In genomic region chr2:60825690-60826089, GRCm38 (mm10) we compare ENCODE assay signal across 12 mouse cellular contexts.
DNase-seq lines count a peak whose midpoint lies in the region; ATAC-seq and TF ChIP-seq lines count a peak whose summit lies in the region.
"Had no signal": no experiment of that assay in that cellular context is flagged by ENCODE, and none has a peak within 500 bp of the region (broad histone marks: within the 10 kb centered on the region; RNA-seq: fewer than 3 reads in every experiment).

No protein-coding gene starts in this region.

- no peaks in the 10 kb centered on the region for H3K9me3 ChIP-seq in midbrain, embryonic 11.5 days (ENCODE audit: control insufficient read depth, low read length)
- no peaks in the 10 kb centered on the region for H3K9me3 ChIP-seq in midbrain, embryonic 10.5 days (replicated peaks)
- no peaks in the 10 kb centered on the region for H3K9me3 ChIP-seq in stomach, postnatal 0 days (ENCODE audit: control insufficient read depth, low read length)
- H3K9me3 ChIP-seq in liver, embryonic 11.5 days (ENCODE audit: control insufficient read depth, low read length), result no peaks in the 10 kb centered on the region
- no peaks in the 10 kb centered on the region for H3K9me3 ChIP-seq in forebrain, embryonic 13.5 days (replicated peaks)

- WGBS in midbrain, embryonic 11.5 days, result 86% methylated on average over 4 of the region's 4 CpGs
- 90% methylated on average over 4 of the region's 4 CpGs for WGBS in midbrain, embryonic 10.5 days
- 31% methylated on average over 4 of the region's 4 CpGs for WGBS in stomach, postnatal 0 days
- WGBS in liver, embryonic 11.5 days, result 78% methylated on average over 4 of the region's 4 CpGs
- WGBS in forebrain, embryonic 13.5 days, result 86% methylated on average over 4 of the region's 4 CpGs

- peak; percentile 73 for DNase-seq in gastrocnemius, adult 18-20 months (ENCODE audit: low spot score)
- no peak for DNase-seq in gastrocnemius, postnatal 4 days (ENCODE audit: low spot score in 2 of 2)
- DNase-seq in midbrain, embryonic 11.5 days (ENCODE audit: low spot score, missing footprints), result peak; percentile 72
- DNase-seq in midbrain, embryonic 10.5 days (ENCODE audit: low spot score), result no peak
- peak; percentile 56 to 74 for DNase-seq in heart, postnatal 10 days
- no peak for DNase-seq in stomach, postnatal 0 days (ENCODE audit: low spot score)
- DNase-seq in liver, embryonic 11.5 days (ENCODE audit: low spot score), result no peak
- DNase-seq: cerebellum, adult 8-10 months had no signal

- TF ChIP-seq EP300 in stomach, postnatal 0 days (optimal IDR thresholded peaks at IDR 0.05), result no peak

- intact Hi-C loops in heart, postnatal 10 days (cut with DNase I), result no loop called here

- no peak overlapping the region for H3K4me2 ChIP-seq in midbrain, embryonic 11.5 days
- no peak overlapping the region for H3K4me2 ChIP-seq in stomach, postnatal 0 days (replicated peaks; ENCODE audit: low read depth)
- H3K4me2 ChIP-seq in liver, embryonic 11.5 days, result no peak overlapping the region
- no peak overlapping the region for H3K4me2 ChIP-seq in forebrain, embryonic 13.5 days

- H3K36me3 ChIP-seq in midbrain, embryonic 11.5 days (ENCODE audit: control insufficient read depth, insufficient read depth, low read length), result no peaks in the 10 kb centered on the region
- no peaks in the 10 kb centered on the region for H3K36me3 ChIP-seq in midbrain, embryonic 10.5 days
- H3K36me3 ChIP-seq in stomach, postnatal 0 days (ENCODE audit: control insufficient read depth, insufficient read depth, low read length), result 0 out of 2 replicates have a peak, but pooled peaks cover 2% of the 10 kb centered on the region
- H3K36me3 ChIP-seq in liver, embryonic 11.5 days (ENCODE audit: control insufficient read depth, insufficient read depth, low read length), result no peaks in the 10 kb centered on the region
- H3K36me3 ChIP-seq in forebrain, embryonic 13.5 days (ENCODE audit: poor library complexity, severe bottlenecking), result no peaks in the 10 kb centered on the region

- ATAC-seq in midbrain, embryonic 11.5 days (ENCODE audit: low FRiP score), result no peak
- ATAC-seq in stomach, postnatal 0 days (ENCODE audit: low FRiP score, low TSS enrichment), result peak; percentile 79
- ATAC-seq in liver, embryonic 11.5 days (replicated peaks; ENCODE audit: low FRiP score), result no peak
- ATAC-seq in forebrain, embryonic 13.5 days, result no peak
- ATAC-seq: activated CD4-positive, CD25-positive, alpha-beta regulatory T cell, adult 4 months; CD4-positive, CD25-positive, alpha-beta regulatory T cell, adult 4 months had no signal

- no peak overlapping the region for H3K27ac ChIP-seq in midbrain, embryonic 11.5 days (ENCODE audit: low read depth, low read length)
- H3K27ac ChIP-seq in midbrain, embryonic 10.5 days (replicated peaks), result no peak overlapping the region
- 0 out of 2 replicates have a peak overlapping the region, but pooled peaks have one; percentile 30 for H3K27ac ChIP-seq in stomach, postnatal 0 days (replicated peaks)
- no peak overlapping the region for H3K27ac ChIP-seq in liver, embryonic 11.5 days (ENCODE audit: low read depth, low read length)
- no peak overlapping the region for H3K27ac ChIP-seq in forebrain, embryonic 13.5 days

- no peak for TF ChIP-seq CTCF in stomach, postnatal 0 days (IDR thresholded peaks at IDR 0.05; ENCODE audit: low read depth)

- H3K4me3 ChIP-seq in midbrain, embryonic 11.5 days (ENCODE audit: low read depth, low read length), result no peak overlapping the region
- no peak overlapping the region for H3K4me3 ChIP-seq in midbrain, embryonic 10.5 days
- H3K4me3 ChIP-seq in stomach, postnatal 0 days (ENCODE audit: low read depth, low read length), result no peak overlapping the region
- H3K4me3 ChIP-seq in liver, embryonic 11.5 days (ENCODE audit: low read depth, low read length), result no peak overlapping the region
- no peak overlapping the region for H3K4me3 ChIP-seq in forebrain, embryonic 13.5 days
- H3K4me3 ChIP-seq: erythroblast, embryonic 14.5 days had no signal

- no peaks in the 10 kb centered on the region for H3K27me3 ChIP-seq in midbrain, embryonic 11.5 days (ENCODE audit: control insufficient read depth, insufficient read depth, low read length)
- no peaks in the 10 kb centered on the region for H3K27me3 ChIP-seq in midbrain, embryonic 10.5 days (ENCODE audit: low read depth, poor library complexity, severe bottlenecking)
- H3K27me3 ChIP-seq in stomach, postnatal 0 days (ENCODE audit: control insufficient read depth, insufficient read depth, low read length), result no peaks in the 10 kb centered on the region
- H3K27me3 ChIP-seq in liver, embryonic 11.5 days (replicated peaks; ENCODE audit: control insufficient read depth, insufficient read depth, low read length), result no peaks in the 10 kb centered on the region
- peaks cover 4% of the 10 kb centered on the region; the same call in 1 of the 2 replicates for H3K27me3 ChIP-seq in forebrain, embryonic 13.5 days

- H3K4me1 ChIP-seq in midbrain, embryonic 11.5 days (ENCODE audit: control insufficient read depth, insufficient read depth, low read length), result no peaks in the 10 kb centered on the region
- no peaks in the 10 kb centered on the region for H3K4me1 ChIP-seq in midbrain, embryonic 10.5 days
- H3K4me1 ChIP-seq in stomach, postnatal 0 days (replicated peaks; ENCODE audit: control insufficient read depth, insufficient read depth), result peaks cover 4% of the 10 kb centered on the region
- no peaks in the 10 kb centered on the region for H3K4me1 ChIP-seq in liver, embryonic 11.5 days (replicated peaks; ENCODE audit: control insufficient read depth, insufficient read depth, low read length)
- H3K4me1 ChIP-seq in forebrain, embryonic 13.5 days, result no peaks in the 10 kb centered on the region

- H3K9ac ChIP-seq in midbrain, embryonic 11.5 days (ENCODE audit: low read length), result no peak overlapping the region
- no peak overlapping the region for H3K9ac ChIP-seq in stomach, postnatal 0 days (ENCODE audit: low read length)
- H3K9ac ChIP-seq in liver, embryonic 11.5 days (ENCODE audit: low read depth, low read length), result no peak overlapping the region
- H3K9ac ChIP-seq in forebrain, embryonic 13.5 days, result no peak overlapping the region

Comparison
In these comparisons a context has a peak if more than half of its experiments do, and no peak if none do; other contexts are left out.
1. DNase-seq: peak in gastrocnemius, adult 18-20 months (single experiment), midbrain, embryonic 11.5 days (single experiment) and heart, postnatal 10 days (2 of 2); none in gastrocnemius, postnatal 4 days (0 of 2), midbrain, embryonic 10.5 days (single experiment), stomach, postnatal 0 days (single experiment) and liver, embryonic 11.5 days (single experiment).